Mouse (Mus musculus) stomach, postnatal 0 days (tissue): ENCODE results near the gene 4930455H04Rik.

ENCODE experiments used
- CTCF ChIP-seq: IDR thresholded peaks from 2 replicates; pipeline ENCODE4 v1.5.1; 2016; ENCODE audit warnings: antibody characterized with exemption, low read depth, mild to moderate bottlenecking, moderate library complexity
- EP300 ChIP-seq: optimal IDR thresholded peaks from 2 replicates; pipeline ENCODE3; 2016; ENCODE audit warnings: antibody characterized with exemption

DNA sequence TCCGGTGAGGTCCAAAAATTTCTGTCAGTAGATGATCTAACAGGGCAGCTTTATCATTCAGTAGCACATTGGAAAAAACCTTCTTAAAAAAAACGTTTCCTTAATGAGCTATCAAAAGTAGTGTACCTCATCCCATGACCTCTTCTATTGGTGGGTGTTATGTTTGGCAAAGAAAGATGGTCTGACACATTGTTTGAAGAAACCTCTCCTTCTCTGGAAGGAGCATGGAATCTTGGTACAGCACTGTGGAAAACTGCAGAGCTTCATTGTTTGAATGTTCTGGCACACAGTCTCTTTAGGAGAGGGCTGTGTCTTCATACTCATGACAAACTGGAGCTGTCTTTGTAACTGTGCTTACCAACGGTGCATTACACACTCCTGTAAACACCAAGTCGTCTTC, 4.9 kb upstream of the 4930455H04Rik start:
- TF ChIP-seq CTCF (no peak), EP300 (no peak)
